Mouse (Mus musculus): ENCODE results near the gene Kif3c.

DNA sequence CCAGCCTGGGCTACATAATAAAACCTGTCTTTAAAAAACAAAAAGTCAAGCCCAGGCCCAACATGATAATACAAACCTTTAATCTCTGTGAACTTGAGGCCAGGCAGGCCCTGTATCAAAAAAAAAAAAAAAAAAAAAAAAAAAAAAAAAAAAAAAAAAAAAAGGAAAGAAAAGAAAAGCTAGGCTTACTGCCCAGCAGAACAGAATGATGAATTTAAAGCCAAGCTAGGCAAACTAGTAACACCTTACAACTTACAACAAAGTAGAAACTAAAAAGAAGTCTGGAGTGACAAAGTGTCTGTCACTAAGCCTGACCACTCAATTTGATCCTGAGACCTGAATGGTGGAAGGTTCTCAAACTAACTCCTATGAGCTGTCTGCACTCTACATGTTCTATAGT lies 17.2 kb upstream of the Kif3c start:
- TF ChIP-seq EP300 (IDR thresholded peaks at IDR 0.05; ENCODE audit: insufficient read depth, low read depth, low read length): no peak
- no peak for TF ChIP-seq CTCF (IDR thresholded peaks at IDR 0.05)
- no peak for TF ChIP-seq POLR2A (IDR thresholded peaks at IDR 0.05; ENCODE audit: insufficient read depth, low read depth, low read length)

Data from heart, adult 2 months (tissue).